Mouse (Mus musculus): ENCODE measurements around the gene Ephb1. TPM values are rescaled to one million over a fixed set of nuclear protein-coding genes. Genes with fewer than 3 reads are reported as not detected.

Ephb1 gene
- total and polyA plus RNA-seq, 3 experiments: not detected

DNA sequence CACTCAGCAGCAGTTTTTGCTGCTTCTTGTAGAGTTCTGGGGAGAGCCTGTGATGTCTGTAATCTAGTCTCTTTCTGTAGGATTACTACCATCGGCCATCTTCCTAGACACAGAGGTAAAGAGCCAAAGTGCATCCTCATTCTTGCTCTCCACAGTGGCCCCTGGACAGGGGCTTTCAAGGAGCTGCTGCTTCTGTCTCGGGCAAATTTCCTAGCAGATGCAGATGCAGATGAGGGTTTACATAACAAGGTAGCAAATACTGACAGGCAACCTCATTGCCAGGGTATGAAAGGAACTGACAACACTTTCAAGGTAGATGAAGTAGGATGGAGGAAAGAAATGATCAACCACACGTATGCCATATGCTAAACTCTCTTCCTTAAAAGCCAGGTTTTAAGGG, 4.2 kb upstream of the Ephb1 start:
- Histone ChIP-seq H3K4me3 (replicated peaks in 1 of 3; ENCODE audit: low read depth in 2 of 3, low read length in 2 of 3, poor library complexity in 1 of 3) (no peak overlapping the region), H3K27ac (ENCODE audit: insufficient read depth, low read depth) (no peak overlapping the region), H3K4me1 (ENCODE audit: control insufficient read depth in 1 of 2, insufficient read depth in 2 of 2) (no peaks in the 10 kb centered on the region), H3K27me3 (replicated peaks) (no peaks in the 10 kb centered on the region), H3K9ac (ENCODE audit: insufficient read depth, low read depth) (no peak overlapping the region), H3K36me3 (replicated peaks in 1 of 2; ENCODE audit: control insufficient read depth in 1 of 2, insufficient read depth in 1 of 2, low read length in 1 of 2) (no peaks in the 10 kb centered on the region), H3K79me2 (replicated peaks; ENCODE audit: control insufficient read depth, extremely low read depth, insufficient read depth, poor library complexity, severe bottlenecking) (no peaks in the 10 kb centered on the region), H3K4me2 (ENCODE audit: insufficient read depth, low read depth, poor library complexity, severe bottlenecking) (no peak overlapping the region), H3K9me3 (replicated peaks; ENCODE audit: low read length) (peaks cover 60% of the 10 kb centered on the region)
- in situ Hi-C loops (cut with MboI; ENCODE audit: low pct_ligation_motif_present, low pct_unique_long_range_greater_than_20kb, low sequenced_read_pairs): no loop called here
- no peak for DNase-seq (ENCODE audit: extremely low read depth)
- dilution Hi-C loops (cut with MboI; ENCODE audit: extremely low pct_ligation_motif_present, extremely low pct_unique_long_range_greater_than_20kb, low sequenced_read_pairs): no loop called here
- TF ChIP-seq POLR2A (IDR thresholded peaks at IDR 0.05; ENCODE audit: low read depth, low read length): no peak
- TF ChIP-seq ZKSCAN1 (IDR thresholded peaks at IDR 0.05; ENCODE audit: borderline replicate concordance, low read depth, low read length): no peak
- no peak for TF ChIP-seq ETS1 (conservative IDR thresholded peaks at IDR 0.05; ENCODE audit: low read depth, low read length)
- no peak for TF ChIP-seq CHD2 (IDR thresholded peaks at IDR 0.05; ENCODE audit: low read length)
- no peak for TF ChIP-seq MAX (IDR thresholded peaks at IDR 0.05; ENCODE audit: low read length)
- TF ChIP-seq UBTF (IDR thresholded peaks at IDR 0.05; ENCODE audit: low read depth, low read length): no peak
- TF ChIP-seq MYC (IDR thresholded peaks at IDR 0.05; ENCODE audit: low read depth, low read length): no peak

DNA sequence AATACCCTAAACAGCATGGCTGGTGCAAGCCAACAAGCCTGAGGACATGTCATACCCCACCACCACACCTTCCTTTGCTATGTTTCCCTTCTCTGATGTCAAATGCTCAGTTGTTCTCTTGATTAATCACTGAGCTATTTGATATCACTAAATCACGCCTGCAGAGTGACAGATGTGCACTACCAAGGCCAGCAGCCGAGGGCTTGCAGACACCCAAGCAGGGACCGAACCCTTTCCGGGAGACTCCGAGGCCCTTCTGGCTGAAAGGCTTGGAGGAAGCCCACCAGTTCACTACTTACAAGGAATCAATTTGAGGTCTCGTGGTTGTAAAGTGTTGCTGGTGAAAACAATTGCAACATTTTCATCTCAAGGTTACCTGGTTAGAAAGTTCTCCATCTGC, 3.5 kb upstream of the Ephb1 start:
- in situ Hi-C loops (cut with MboI; ENCODE audit: low pct_ligation_motif_present, low pct_unique_long_range_greater_than_20kb, low sequenced_read_pairs) (no loop called here), dilution Hi-C loops (cut with MboI; ENCODE audit: extremely low pct_ligation_motif_present, extremely low pct_unique_long_range_greater_than_20kb, low sequenced_read_pairs) (no loop called here)
- no peaks in the 10 kb centered on the region for H3K27me3 ChIP-seq (replicated peaks)
- H3K36me3 ChIP-seq (replicated peaks in 1 of 2; ENCODE audit: control insufficient read depth in 1 of 2, insufficient read depth in 1 of 2, low read length in 1 of 2): no peaks in the 10 kb centered on the region
- peaks cover 67% of the 10 kb centered on the region for H3K9me3 ChIP-seq (replicated peaks; ENCODE audit: low read length)
- no peak for TF ChIP-seq CHD1 (IDR thresholded peaks at IDR 0.05; ENCODE audit: low read depth, low read length)
- no peak for TF ChIP-seq MXI1 (IDR thresholded peaks at IDR 0.05; ENCODE audit: low read depth, low read length)
- TF ChIP-seq MEF2A (IDR thresholded peaks at IDR 0.05; ENCODE audit: borderline replicate concordance, low read depth, low read length): no peak
- no peak for TF ChIP-seq HCFC1 (IDR thresholded peaks at IDR 0.05; ENCODE audit: low read depth, low read length)
- no peak for TF ChIP-seq ZC3H11A (IDR thresholded peaks at IDR 0.05; ENCODE audit: low read depth, low read length)
- no peak for TF ChIP-seq IRF4 (IDR thresholded peaks at IDR 0.05; ENCODE audit: low read depth, low read length)
- H3K4me2 ChIP-seq (ENCODE audit: insufficient read depth, low read depth, poor library complexity, severe bottlenecking): no peak overlapping the region
- no peaks in the 10 kb centered on the region for H3K4me1 ChIP-seq (ENCODE audit: control insufficient read depth in 1 of 2, insufficient read depth in 2 of 2)
- no peak overlapping the region for H3K27ac ChIP-seq (ENCODE audit: insufficient read depth, low read depth)
- H3K79me2 ChIP-seq (replicated peaks; ENCODE audit: control insufficient read depth, extremely low read depth, insufficient read depth, poor library complexity, severe bottlenecking): no peaks in the 10 kb centered on the region
- DNase-seq (ENCODE audit: extremely low read depth): no peak
- H3K9ac ChIP-seq (ENCODE audit: insufficient read depth, low read depth): no peak overlapping the region
- H3K4me3 ChIP-seq (replicated peaks in 1 of 3; ENCODE audit: low read depth in 2 of 3, low read length in 2 of 3, poor library complexity in 1 of 3): no peak overlapping the region

DNA sequence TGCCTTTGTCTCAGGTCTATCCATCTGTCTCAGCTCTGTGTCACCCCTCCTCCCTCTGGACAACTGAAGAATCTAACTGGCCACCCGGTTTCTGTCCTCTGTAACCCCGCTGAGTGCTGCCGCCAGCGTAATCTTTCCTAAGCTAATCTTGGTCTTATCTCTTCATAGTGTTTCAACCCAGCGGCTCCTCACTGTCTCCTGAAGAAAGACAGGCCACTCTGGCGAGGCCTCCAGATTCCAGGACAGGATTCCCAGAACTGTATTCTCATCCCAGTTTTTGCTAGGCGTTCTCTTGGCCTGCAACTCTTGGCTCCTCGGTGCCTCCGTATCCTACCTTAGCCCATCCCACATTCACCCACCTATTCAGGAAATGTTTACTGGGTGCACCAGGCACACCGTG, 2.0 kb upstream of the Ephb1 start:
- Histone ChIP-seq H3K9ac (ENCODE audit: insufficient read depth, low read depth) (no peak overlapping the region), H3K4me2 (ENCODE audit: insufficient read depth, low read depth, poor library complexity, severe bottlenecking) (no peak overlapping the region), H3K9me3 (replicated peaks; ENCODE audit: low read length) (peaks cover 82% of the 10 kb centered on the region), H3K36me3 (replicated peaks in 1 of 2; ENCODE audit: control insufficient read depth in 1 of 2, insufficient read depth in 1 of 2, low read length in 1 of 2) (no peaks in the 10 kb centered on the region), H3K27ac (ENCODE audit: insufficient read depth, low read depth) (no peak overlapping the region), H3K27me3 (replicated peaks) (no peaks in the 10 kb centered on the region), H3K4me1 (ENCODE audit: control insufficient read depth in 1 of 2, insufficient read depth in 2 of 2) (no peaks in the 10 kb centered on the region), H3K79me2 (replicated peaks; ENCODE audit: control insufficient read depth, extremely low read depth, insufficient read depth, poor library complexity, severe bottlenecking) (no peaks in the 10 kb centered on the region), H3K4me3 (replicated peaks in 1 of 3; ENCODE audit: low read depth in 2 of 3, low read length in 2 of 3, poor library complexity in 1 of 3) (no peak overlapping the region)
- in situ Hi-C loops (cut with MboI; ENCODE audit: low pct_ligation_motif_present, low pct_unique_long_range_greater_than_20kb, low sequenced_read_pairs): no loop called here
- DNase-seq (ENCODE audit: extremely low read depth): no peak
- dilution Hi-C loops (cut with MboI; ENCODE audit: extremely low pct_ligation_motif_present, extremely low pct_unique_long_range_greater_than_20kb, low sequenced_read_pairs): no loop called here
- TF ChIP-seq MYC (IDR thresholded peaks at IDR 0.05; ENCODE audit: low read depth, low read length): no peak
- no peak for TF ChIP-seq MAFK (IDR thresholded peaks at IDR 0.05; ENCODE audit: insufficient replicate concordance, low read length)
- TF ChIP-seq ZMIZ1 (IDR thresholded peaks at IDR 0.05; ENCODE audit: low read depth, low read length): no peak
- TF ChIP-seq MAX (IDR thresholded peaks at IDR 0.05; ENCODE audit: low read length): no peak
- no peak for TF ChIP-seq EP300 (IDR thresholded peaks at IDR 0.05; ENCODE audit: low read length)
- no peak for TF ChIP-seq BHLHE40 (IDR thresholded peaks at IDR 0.05; ENCODE audit: low read depth, low read length)
- no peak for TF ChIP-seq E2F4 (IDR thresholded peaks at IDR 0.05; ENCODE audit: insufficient replicate concordance, low read depth, low read length)
- TF ChIP-seq TCF12 (IDR thresholded peaks at IDR 0.05; ENCODE audit: low read depth, low read length): no peak
- no peak for TF ChIP-seq GABPA (IDR thresholded peaks at IDR 0.05; ENCODE audit: insufficient replicate concordance, low read depth, low read length)
- no peak for TF ChIP-seq PAX5 (IDR thresholded peaks at IDR 0.05; ENCODE audit: low read length)
- no peak for TF ChIP-seq USF2 (conservative IDR thresholded peaks at IDR 0.05; ENCODE audit: low read depth, low read length)

Data from CH12.LX (cell line).